In genomic region chr1:176996630-176997201, GRCm38 (mm10) we compare ENCODE assay signal across 7 mouse cellular contexts.
DNase-seq lines count a peak whose midpoint lies in the region; ATAC-seq and TF ChIP-seq lines count a peak whose summit lies in the region.

No protein-coding gene starts in this region.

- H3K9ac ChIP-seq in MEL (ENCODE audit: control insufficient read depth, low read depth, low read length, poor library complexity, severe bottlenecking), result peak overlapping the region; percentile 95
- H3K9ac ChIP-seq in heart, embryonic 11.5 days (ENCODE audit: low read depth, low read length), result no peak overlapping the region
- 0 out of 2 replicates have a peak overlapping the region, but pooled peaks have one; percentile 12 for H3K9ac ChIP-seq in kidney, embryonic 14.5 days (ENCODE audit: low read depth, low read length)

- H3K36me3 ChIP-seq in MEL (ENCODE audit: control insufficient read depth in 1 of 2, insufficient read depth in 2 of 2, low read length in 2 of 2), result peaks cover 0 to 18% of the 10 kb centered on the region in 2 experiments; a peak in 2 of 4 replicates
- no peaks in the 10 kb centered on the region for H3K36me3 ChIP-seq in heart, embryonic 11.5 days (ENCODE audit: control insufficient read depth, insufficient read depth, low read length)
- no peaks in the 10 kb centered on the region for H3K36me3 ChIP-seq in kidney, embryonic 14.5 days (ENCODE audit: control insufficient read depth, insufficient read depth, low read length)

- 0 out of 2 replicates have a peak, but pooled peaks have one; percentile 23 for ATAC-seq in heart, embryonic 11.5 days (replicated peaks; ENCODE audit: insufficient number of reproducible peaks, low FRiP score, low TSS enrichment)
- ATAC-seq in kidney, embryonic 14.5 days (ENCODE audit: low FRiP score, low TSS enrichment), result no peak

- peak in 1 of 2 experiments; percentile 61; a peak in 1 of 4 replicates for TF ChIP-seq POLR2A in MEL (IDR thresholded peaks at IDR 0.05; ENCODE audit: control insufficient read depth in 1 of 2, insufficient read depth in 1 of 2, low read depth in 1 of 2, low read length in 2 of 2, poor library complexity in 1 of 2)

- peak overlapping the region; percentile 39 for H3K4me2 ChIP-seq in heart, embryonic 11.5 days
- H3K4me2 ChIP-seq in kidney, embryonic 14.5 days (replicated peaks; ENCODE audit: low read depth, low read length), result no peak overlapping the region; the same call in 1 of the 2 replicates

- TF ChIP-seq EP300 in MEL (IDR thresholded peaks at IDR 0.05; ENCODE audit: low read depth in 1 of 2, low read length in 2 of 2), result peak; percentile 73 to 80

- H3K27me3 ChIP-seq in MEL (ENCODE audit: control insufficient read depth in 1 of 2, insufficient read depth in 2 of 2, low read length in 2 of 2), result no peaks in the 10 kb centered on the region
- no peaks in the 10 kb centered on the region for H3K27me3 ChIP-seq in heart, embryonic 11.5 days (ENCODE audit: control insufficient read depth, insufficient read depth, low read length)
- no peaks in the 10 kb centered on the region for H3K27me3 ChIP-seq in kidney, embryonic 14.5 days (ENCODE audit: control insufficient read depth, insufficient read depth, low read length)

- peaks cover 9 to 23% of the 10 kb centered on the region in 2 experiments; a peak in 3 of 4 replicates for H3K4me1 ChIP-seq in MEL (ENCODE audit: control insufficient read depth in 1 of 2, insufficient read depth in 2 of 2, low read length in 2 of 2)
- H3K4me1 ChIP-seq in heart, embryonic 11.5 days (ENCODE audit: control insufficient read depth, insufficient read depth, low read length), result peaks cover 32% of the 10 kb centered on the region
- H3K4me1 ChIP-seq in kidney, embryonic 14.5 days (ENCODE audit: control insufficient read depth, insufficient read depth, low read length), result peaks cover 20% of the 10 kb centered on the region

- H3K4me3 ChIP-seq in MEL (ENCODE audit: control insufficient read depth in 1 of 2, insufficient read depth in 1 of 2, low read depth in 2 of 2, low read length in 2 of 2), result peak overlapping the region; percentile 64 to 80
- peak overlapping the region; percentile 12; the same call in 1 of the 2 replicates for H3K4me3 ChIP-seq in heart, embryonic 11.5 days (ENCODE audit: low read depth, low read length)
- H3K4me3 ChIP-seq in kidney, embryonic 14.5 days (ENCODE audit: low read length), result no peak overlapping the region

- H3K9me3 ChIP-seq in MEL (replicated peaks; ENCODE audit: insufficient read depth, low read length), result no peaks in the 10 kb centered on the region
- H3K9me3 ChIP-seq in heart, embryonic 11.5 days (replicated peaks; ENCODE audit: control insufficient read depth, low read length), result no peaks in the 10 kb centered on the region
- no peaks in the 10 kb centered on the region for H3K9me3 ChIP-seq in kidney, embryonic 14.5 days (ENCODE audit: control insufficient read depth, low read length)

- H3K27ac ChIP-seq in MEL (ENCODE audit: control insufficient read depth, low read depth, low read length), result peak overlapping the region; percentile 100
- H3K27ac ChIP-seq in heart, embryonic 11.5 days (ENCODE audit: low read depth, low read length), result 0 out of 2 replicates have a peak overlapping the region, but pooled peaks have one; percentile 54
- H3K27ac ChIP-seq in kidney, embryonic 14.5 days (ENCODE audit: low read depth, low read length), result peak overlapping the region; percentile 24; the same call in 1 of the 2 replicates

- 41% methylated on average over 16 of the region's 16 CpGs for WGBS in heart, embryonic 11.5 days (ENCODE audit: insufficient replicate concordance)
- WGBS in kidney, embryonic 14.5 days, result 51% methylated on average over 16 of the region's 16 CpGs

- DNase-seq in MEL (ENCODE audit: low read depth, low spot score), result peak; percentile 95
- peak; percentile 59 for DNase-seq in c-Kit-positive CD71-negative TER-119-negative erythroid progenitor cells, embryonic 14.5 days (ENCODE audit: low read depth)
- peak; percentile 69 for DNase-seq in liver
- peak; percentile 40 to 52 for DNase-seq in monocyte, adult 2 months (ENCODE audit: low read depth in 1 of 2, low spot score in 2 of 2)
- DNase-seq in thymus, adult 18-20 months, result peak; percentile 29 to 52

- H3K79me2 ChIP-seq in MEL (ENCODE audit: control insufficient read depth, insufficient read depth, low read length, poor library complexity), result no peaks in the 10 kb centered on the region

- no peak for TF ChIP-seq RAD21 in MEL (IDR thresholded peaks at IDR 0.05; ENCODE audit: low read depth, low read length)

- TF ChIP-seq CTCF in MEL (IDR thresholded peaks at IDR 0.05 in 2 of 3, conservative IDR thresholded peaks at IDR 0.05 in 1 of 3; ENCODE audit: control insufficient read depth in 1 of 3, insufficient read depth in 1 of 3, low read depth in 2 of 3, low read length in 3 of 3, poor library complexity in 1 of 3, severe bottlenecking in 1 of 3), result no peak

TF ChIP-seq in MEL, 35 proteins besides CTCF, POLR2A, EP300 and RAD21:
- TF ChIP-seq GATA1 (IDR thresholded peaks at IDR 0.05; ENCODE audit: low read depth, low read length), result peak; percentile 48; the same call in 1 of the 2 replicates
- 0 out of 2 replicates have a peak, but pooled peaks have one; percentile 32 for TF ChIP-seq MAZ (IDR thresholded peaks at IDR 0.05; ENCODE audit: low read depth, low read length)
- TF ChIP-seq ZC3H11A (IDR thresholded peaks at IDR 0.05; ENCODE audit: low read depth, low read length), result no peak
- no peak for TF ChIP-seq UBTF (IDR thresholded peaks at IDR 0.05; ENCODE audit: borderline replicate concordance, insufficient read depth, low read depth, low read length)
- TF ChIP-seq USF1 (IDR thresholded peaks at IDR 0.05; ENCODE audit: low read depth, low read length), result peak; percentile 80
- TF ChIP-seq MEF2A (IDR thresholded peaks at IDR 0.05; ENCODE audit: extremely low read depth, insufficient replicate concordance, low read depth, low read length, poor library complexity, severe bottlenecking), result no peak
- TF ChIP-seq TCF12 (IDR thresholded peaks at IDR 0.05; ENCODE audit: low read depth, low read length), result peak; percentile 69; the same call in 1 of the 2 replicates
- TF ChIP-seq MXI1 (IDR thresholded peaks at IDR 0.05; ENCODE audit: low read depth, low read length), result peak; percentile 98
- TF ChIP-seq RCOR1 (IDR thresholded peaks at IDR 0.05; ENCODE audit: low read depth, low read length), result peak; percentile 58; the same call in 1 of the 2 replicates
- TF ChIP-seq SMC3 (IDR thresholded peaks at IDR 0.05; ENCODE audit: low read depth, low read length), result no peak
- TF ChIP-seq SIN3A (IDR thresholded peaks at IDR 0.05; ENCODE audit: low read length), result peak; percentile 93
- peak; percentile 54; the same call in 1 of the 2 replicates for TF ChIP-seq ETS1 (IDR thresholded peaks at IDR 0.05; ENCODE audit: low read depth, low read length)
- peak; percentile 95 for TF ChIP-seq MAX (IDR thresholded peaks at IDR 0.05; ENCODE audit: low read length)
- no peak for TF ChIP-seq NRF1 (IDR thresholded peaks at IDR 0.05; ENCODE audit: insufficient read depth, low read depth, low read length, poor library complexity, severe bottlenecking)
- TF ChIP-seq E2F4 (IDR thresholded peaks at IDR 0.05; ENCODE audit: borderline replicate concordance, low read depth, low read length), result no peak
- TF ChIP-seq ZNF384 (IDR thresholded peaks at IDR 0.05; ENCODE audit: low read depth, low read length), result no peak
- TF ChIP-seq CHD1 (IDR thresholded peaks at IDR 0.05; ENCODE audit: low read depth, low read length), result peak; percentile 87; the same call in 1 of the 2 replicates
- no peak for TF ChIP-seq HCFC1 (IDR thresholded peaks at IDR 0.05; ENCODE audit: low read depth, low read length)
- no peak for TF ChIP-seq JUND (IDR thresholded peaks at IDR 0.05; ENCODE audit: low read depth, low read length)
- TF ChIP-seq NELFE (IDR thresholded peaks at IDR 0.05; ENCODE audit: low read depth, low read length), result peak; percentile 53
- peak; percentile 52; the same call in 1 of the 2 replicates for TF ChIP-seq POLR2AphosphoS2 (IDR thresholded peaks at IDR 0.05; ENCODE audit: low read length)
- TF ChIP-seq TBP (IDR thresholded peaks at IDR 0.05; ENCODE audit: low read depth, low read length), result 0 out of 2 replicates have a peak, but pooled peaks have one; percentile 13
- TF ChIP-seq KAT2A (conservative IDR thresholded peaks at IDR 0.05; ENCODE audit: low read depth, low read length), result no peak; the same call in 1 of the 2 replicates
- no peak for TF ChIP-seq GABPA (IDR thresholded peaks at IDR 0.05; ENCODE audit: low read depth, low read length)
- TF ChIP-seq POLR2AphosphoS5 (IDR thresholded peaks at IDR 0.05; ENCODE audit: borderline replicate concordance, low read depth, low read length), result no peak
- no peak for TF ChIP-seq MAFK (IDR thresholded peaks at IDR 0.05; ENCODE audit: borderline replicate concordance, low read depth, low read length)
- TF ChIP-seq USF2 (IDR thresholded peaks at IDR 0.05; ENCODE audit: borderline replicate concordance in 1 of 2, insufficient read depth in 1 of 2, low read depth in 1 of 2, low read length in 2 of 2), result no peak
- TF ChIP-seq MYB (IDR thresholded peaks at IDR 0.05; ENCODE audit: low read depth, low read length), result 0 out of 2 replicates have a peak, but pooled peaks have one; percentile 53
- peak; percentile 48; the same call in 1 of the 2 replicates for TF ChIP-seq CHD2 (IDR thresholded peaks at IDR 0.05; ENCODE audit: low read length)
- no peak for TF ChIP-seq ZKSCAN1 (IDR thresholded peaks at IDR 0.05; ENCODE audit: low read depth, low read length)
- no peak for TF ChIP-seq ZMIZ1 (IDR thresholded peaks at IDR 0.05; ENCODE audit: low read depth, low read length)
- TF ChIP-seq BHLHE40 (IDR thresholded peaks at IDR 0.05; ENCODE audit: borderline replicate concordance, low read depth, low read length), result no peak
- TF ChIP-seq TAL1 (IDR thresholded peaks at IDR 0.05; ENCODE audit: low read length), result peak; percentile 51; the same call in 1 of the 2 replicates
- TF ChIP-seq MYC (IDR thresholded peaks at IDR 0.05; ENCODE audit: low read depth, low read length), result peak; percentile 99
- TF ChIP-seq ELF1 (IDR thresholded peaks at IDR 0.05; ENCODE audit: low read depth, low read length), result no peak

Comparison
In these comparisons a context has a peak if more than half of its experiments do, and no peak if none do; other contexts are left out.
1. DNase-seq: peak in every context shown above with its lines; median percentile 95 in MEL; 69 in liver; 59 in c-Kit-positive CD71-negative TER-119-negative erythroid progenitor cells, embryonic 14.5 days; 46 in monocyte, adult 2 months; 40 in thymus, adult 18-20 months.
2. H3K27ac ChIP-seq: peak in every context shown above with its lines; median percentile 100 in MEL; 54 in heart, embryonic 11.5 days; 24 in kidney, embryonic 14.5 days.